Mouse (Mus musculus): Measurements from ENCODE around the gene Pla2g7.

Pla2g7 gene

GRCm38 (mm10) chr17:43581012-43581467, 13.1 kb downstream of the Pla2g7 start:
- DNase-seq: peak; percentile 95

- no peak for DNase-seq
Observed at GRCm38 (mm10) chr17:43584771-43585170, 16.9 kb downstream of the Pla2g7 start.

GRCm38 (mm10) chr17:43587278-43587677, 19.4 kb downstream of the Pla2g7 start:
- peak; percentile 9 for DNase-seq

GRCm38 (mm10) chr17:43589750-43590149, 21.9 kb downstream of the Pla2g7 start:
- DNase-seq: peak; percentile 71

- peak; percentile 51 for DNase-seq
Observed at GRCm38 (mm10) chr17:43590531-43590930, 22.6 kb downstream of the Pla2g7 start.

- DNase-seq: peak; percentile 85
Observed at GRCm38 (mm10) chr17:43592296-43593291, 24.7 kb downstream of the Pla2g7 start.

GRCm38 (mm10) chr17:43597742-43598141, 29.8 kb downstream of the Pla2g7 start:
- DNase-seq: peak; percentile 43

- peak; percentile 25 for DNase-seq
Observed at GRCm38 (mm10) chr17:43598706-43599105, 30.8 kb downstream of the Pla2g7 start.

GRCm38 (mm10) chr17:43606704-43607103, 38.8 kb downstream of the Pla2g7 start:
- DNase-seq: peak; percentile 96

GRCm38 (mm10) chr17:43611586-43611985, 43.7 kb downstream of the Pla2g7 start:
- no peak for DNase-seq

- DNase-seq: no peak
Observed at GRCm38 (mm10) chr17:43612221-43612620, 44.3 kb downstream of the Pla2g7 start.

GRCm38 (mm10) chr17:43619156-43619555, 51.3 kb downstream of the Pla2g7 start:
- no peak for DNase-seq

GRCm38 (mm10) chr17:43622076-43622475, 54.2 kb downstream of the Pla2g7 start:
- no peak for DNase-seq

- peak; percentile 62 for DNase-seq
Observed at GRCm38 (mm10) chr17:43628246-43628645, 60.3 kb downstream of the Pla2g7 start.

GRCm38 (mm10) chr17:43629026-43629495, 61.2 kb downstream of the Pla2g7 start:
- DNase-seq: peak; percentile 57

- peak; percentile 86 for DNase-seq
Observed at GRCm38 (mm10) chr17:43629496-43630426, 61.9 kb downstream of the Pla2g7 start, which contains the start of gene Tdrd6. TSS of gene Tdrd6 (minus strand) at chr17:43630299.

- peak; percentile 78 for DNase-seq
Observed at GRCm38 (mm10) chr17:43630427-43630760, 62.5 kb downstream of the Pla2g7 start.

GRCm38 (mm10) chr17:43637146-43637545, 69.2 kb downstream of the Pla2g7 start:
- peak; percentile 74 for DNase-seq

- no peak for DNase-seq
Observed at GRCm38 (mm10) chr17:43640825-43641224, 72.9 kb downstream of the Pla2g7 start.

- DNase-seq: peak; percentile 72
Observed at GRCm38 (mm10) chr17:43643191-43643590, 75.3 kb downstream of the Pla2g7 start.

GRCm38 (mm10) chr17:43644375-43644774, 76.5 kb downstream of the Pla2g7 start:
- peak; percentile 92 for DNase-seq

GRCm38 (mm10) chr17:43645136-43645535, 77.2 kb downstream of the Pla2g7 start:
- peak; percentile 56 for DNase-seq

GRCm38 (mm10) chr17:43646925-43647324, 79.0 kb downstream of the Pla2g7 start:
- DNase-seq: peak; percentile 51
